Mouse (Mus musculus) CD4-positive, CD25-positive, alpha-beta regulatory T cell, adult 2 months (primary cell): ENCODE data around the gene Akip1.

ENCODE experiments used
- DNase-seq: peaks from one replicate; pipeline ENCODE4 v3.0.0-alpha.2; 2012; ENCODE audit warnings: low read depth, low spot score

Gene Akip1

GRCm38 (mm10) chr7:109707023-109707785 lies 3.7 kb downstream of the Akip1 start:
- DNase-seq = peak; percentile 85

GRCm38 (mm10) chr7:109708961-109709382 lies 5.5 kb downstream of the Akip1 start:
- DNase-seq = no peak

GRCm38 (mm10) chr7:109710069-109710468 lies 6.6 kb downstream of the Akip1 start:
- no peak for DNase-seq

GRCm38 (mm10) chr7:109712198-109712597 lies 8.7 kb downstream of the Akip1 start:
- no peak for DNase-seq

GRCm38 (mm10) chr7:109713434-109713982 lies 10.0 kb downstream of the Akip1 start:
- DNase-seq = no peak

GRCm38 (mm10) chr7:109719286-109719685 lies 15.8 kb downstream of the Akip1 start:
- peak; percentile 37 for DNase-seq

GRCm38 (mm10) chr7:109722618-109723017 lies 19.1 kb downstream of the Akip1 start:
- DNase-seq = peak; percentile 45

GRCm38 (mm10) chr7:109723114-109723513 lies 19.6 kb downstream of the Akip1 start:
- DNase-seq = no peak

GRCm38 (mm10) chr7:109723697-109724096 lies 20.2 kb downstream of the Akip1 start, which contains the start of gene BC051019:
Gene BC051019 (minus strand): TSS chr7:109723850.
- no peak for DNase-seq

- DNase-seq = no peak
Observed at GRCm38 (mm10) chr7:109731626-109732025, 28.1 kb downstream of the Akip1 start, which contains the start of gene Ascl3. Gene Ascl3 (minus strand): TSS chr7:109731726.

- DNase-seq = no peak
Observed at GRCm38 (mm10) chr7:109734806-109735205, 31.3 kb downstream of the Akip1 start.

GRCm38 (mm10) chr7:109739822-109740370 lies 36.4 kb downstream of the Akip1 start:
- no peak for DNase-seq

GRCm38 (mm10) chr7:109741060-109741459 lies 37.6 kb downstream of the Akip1 start:
- DNase-seq = peak; percentile 27

- DNase-seq = peak; percentile 38
Observed at GRCm38 (mm10) chr7:109741703-109742102, 38.2 kb downstream of the Akip1 start.

GRCm38 (mm10) chr7:109747747-109748146 lies 44.3 kb downstream of the Akip1 start:
- no peak for DNase-seq

- DNase-seq = no peak
Observed at GRCm38 (mm10) chr7:109751427-109752007, 48.0 kb downstream of the Akip1 start.

- DNase-seq = peak; percentile 85
Observed at GRCm38 (mm10) chr7:109752008-109752925, 48.8 kb downstream of the Akip1 start, which contains the start of gene Tmem9b. Gene Tmem9b (minus strand): TSS chr7:109752875.

GRCm38 (mm10) chr7:109754034-109754433 lies 50.5 kb downstream of the Akip1 start:
- DNase-seq = no peak

GRCm38 (mm10) chr7:109756291-109756690 lies 52.8 kb downstream of the Akip1 start:
- no peak for DNase-seq
